Mouse (Mus musculus): ENCODE measurements around the gene Cdh22. TPM values are rescaled to one million over a fixed set of nuclear protein-coding genes. Genes with fewer than 3 reads are reported as not detected.
A peak's percentile ranks its signal among the peaks of the same experiment; 100 is the strongest.

The Cdh22 gene
- 9.0 and 10.5 TPM in 2 replicates for polyA plus RNA-seq (2014; fragmentation: Nextera tagmentation; extraction: Ambion mirVana)

GRCm38 (mm10) chr2:165234613-165235291 lies at the start of gene Cdh22:
TSS of gene Cdh22 (minus strand) at chr2:165234853.
- WGBS: under 1% methylated on average over 37 of the region's 60 CpGs
- Histone ChIP-seq H3K27ac (ENCODE audit: low read depth, low read length) (peak within 1 kb of the TSS; percentile 60), H3K4me3 (ENCODE audit: low read depth, low read length) (peak within 1 kb of the TSS; percentile 72), H3K4me1 (ENCODE audit: control insufficient read depth, insufficient read depth, low read length) (peaks cover 13% of the 10 kb centered on the region; the same call in 1 of the 2 replicates), H3K9ac (replicated peaks; ENCODE audit: low read depth, low read length) (peak within 1 kb of the TSS; percentile 72), H3K27me3 (ENCODE audit: control insufficient read depth, insufficient read depth, low read length) (peaks cover 40% of the 10 kb centered on the region), H3K9me3 (ENCODE audit: control insufficient read depth, low read length) (no peaks in the 10 kb centered on the region), H3K4me2 (ENCODE audit: low read depth, low read length) (peak within 1 kb of the TSS; percentile 94), H3K36me3 (ENCODE audit: control insufficient read depth, insufficient read depth, low read length) (no peaks in the 10 kb centered on the region)
- peak; percentile 84 for ATAC-seq (ENCODE audit: low read depth)

GRCm38 (mm10) chr2:165284377-165284776 lies 49.7 kb upstream of the Cdh22 start:
- no peaks in the 10 kb centered on the region for H3K27me3 ChIP-seq (ENCODE audit: control insufficient read depth, insufficient read depth, low read length)
- no peak overlapping the region for H3K4me3 ChIP-seq (ENCODE audit: low read depth, low read length)
- H3K9ac ChIP-seq (replicated peaks; ENCODE audit: low read depth, low read length): no peak overlapping the region
- no peak for ATAC-seq (ENCODE audit: low read depth)
- H3K36me3 ChIP-seq (ENCODE audit: control insufficient read depth, insufficient read depth, low read length): peaks cover 4% of the 10 kb centered on the region; the same call in 1 of the 2 replicates
- WGBS: 91% methylated on average over 7 of the region's 7 CpGs
- no peak overlapping the region for H3K4me2 ChIP-seq (ENCODE audit: low read depth, low read length)
- peaks cover 18% of the 10 kb centered on the region for H3K4me1 ChIP-seq (ENCODE audit: control insufficient read depth, insufficient read depth, low read length)
- no peaks in the 10 kb centered on the region for H3K9me3 ChIP-seq (ENCODE audit: control insufficient read depth, low read length)
- H3K27ac ChIP-seq (ENCODE audit: low read depth, low read length): no peak overlapping the region

GRCm38 (mm10) chr2:165283644-165284043 lies 49.0 kb upstream of the Cdh22 start:
- ATAC-seq (ENCODE audit: low read depth): no peak
- Histone ChIP-seq H3K4me3 (ENCODE audit: low read depth, low read length) (no peak overlapping the region), H3K4me1 (ENCODE audit: control insufficient read depth, insufficient read depth, low read length) (peaks cover 15% of the 10 kb centered on the region), H3K4me2 (ENCODE audit: low read depth, low read length) (no peak overlapping the region), H3K27me3 (ENCODE audit: control insufficient read depth, insufficient read depth, low read length) (no peaks in the 10 kb centered on the region), H3K9me3 (ENCODE audit: control insufficient read depth, low read length) (no peaks in the 10 kb centered on the region), H3K9ac (replicated peaks; ENCODE audit: low read depth, low read length) (no peak overlapping the region), H3K36me3 (ENCODE audit: control insufficient read depth, insufficient read depth, low read length) (peaks cover 4% of the 10 kb centered on the region; the same call in 1 of the 2 replicates), H3K27ac (ENCODE audit: low read depth, low read length) (no peak overlapping the region)
- WGBS: 94% methylated on average over 3 of the region's 3 CpGs

- ATAC-seq (ENCODE audit: low read depth): no peak
- no peak overlapping the region for H3K9ac ChIP-seq (replicated peaks; ENCODE audit: low read depth, low read length)
- H3K27me3 ChIP-seq (ENCODE audit: control insufficient read depth, insufficient read depth, low read length): no peaks in the 10 kb centered on the region
- H3K4me3 ChIP-seq (ENCODE audit: low read depth, low read length): no peak overlapping the region
- H3K4me2 ChIP-seq (ENCODE audit: low read depth, low read length): no peak overlapping the region
- H3K36me3 ChIP-seq (ENCODE audit: control insufficient read depth, insufficient read depth, low read length): peaks cover 11% of the 10 kb centered on the region
- 39% methylated on average over 4 of the region's 6 CpGs for WGBS
- H3K9me3 ChIP-seq (ENCODE audit: control insufficient read depth, low read length): no peaks in the 10 kb centered on the region
- peaks cover 3% of the 10 kb centered on the region for H3K4me1 ChIP-seq (ENCODE audit: control insufficient read depth, insufficient read depth, low read length)
- no peak overlapping the region for H3K27ac ChIP-seq (ENCODE audit: low read depth, low read length)
These were observed 47.2 kb upstream of the Cdh22 start for GRCm38 (mm10) chr2:165281779-165282311.

- no peaks in the 10 kb centered on the region for H3K27me3 ChIP-seq (ENCODE audit: control insufficient read depth, insufficient read depth, low read length)
- H3K36me3 ChIP-seq (ENCODE audit: control insufficient read depth, insufficient read depth, low read length): peaks cover 11% of the 10 kb centered on the region
- ATAC-seq (ENCODE audit: low read depth): no peak
- H3K9ac ChIP-seq (replicated peaks; ENCODE audit: low read depth, low read length): no peak overlapping the region
- no peaks in the 10 kb centered on the region for H3K9me3 ChIP-seq (ENCODE audit: control insufficient read depth, low read length)
- peaks cover 9% of the 10 kb centered on the region for H3K4me1 ChIP-seq (ENCODE audit: control insufficient read depth, insufficient read depth, low read length)
- H3K4me2 ChIP-seq (ENCODE audit: low read depth, low read length): no peak overlapping the region
- no peak overlapping the region for H3K27ac ChIP-seq (ENCODE audit: low read depth, low read length)
- H3K4me3 ChIP-seq (ENCODE audit: low read depth, low read length): no peak overlapping the region
- WGBS: 52% methylated on average over 10 of the region's 10 CpGs
These were observed 44.7 kb upstream of the Cdh22 start for GRCm38 (mm10) chr2:165279351-165279750.

GRCm38 (mm10) chr2:165277188-165277740 lies 42.6 kb upstream of the Cdh22 start:
- H3K4me1 ChIP-seq (ENCODE audit: control insufficient read depth, insufficient read depth, low read length): peaks cover 13% of the 10 kb centered on the region
- no peak overlapping the region for H3K4me2 ChIP-seq (ENCODE audit: low read depth, low read length)
- WGBS: 90% methylated on average over 5 of the region's 5 CpGs
- H3K27me3 ChIP-seq (ENCODE audit: control insufficient read depth, insufficient read depth, low read length): no peaks in the 10 kb centered on the region
- peaks cover 6% of the 10 kb centered on the region; the same call in 1 of the 2 replicates for H3K36me3 ChIP-seq (ENCODE audit: control insufficient read depth, insufficient read depth, low read length)
- ATAC-seq (ENCODE audit: low read depth): no peak
- H3K27ac ChIP-seq (ENCODE audit: low read depth, low read length): no peak overlapping the region
- H3K9me3 ChIP-seq (ENCODE audit: control insufficient read depth, low read length): no peaks in the 10 kb centered on the region
- no peak overlapping the region for H3K4me3 ChIP-seq (ENCODE audit: low read depth, low read length)
- H3K9ac ChIP-seq (replicated peaks; ENCODE audit: low read depth, low read length): no peak overlapping the region

- Histone ChIP-seq H3K36me3 (ENCODE audit: control insufficient read depth, insufficient read depth, low read length) (peaks cover 6% of the 10 kb centered on the region; the same call in 1 of the 2 replicates), H3K27me3 (ENCODE audit: control insufficient read depth, insufficient read depth, low read length) (no peaks in the 10 kb centered on the region), H3K4me2 (ENCODE audit: low read depth, low read length) (no peak overlapping the region), H3K4me1 (ENCODE audit: control insufficient read depth, insufficient read depth, low read length) (peaks cover 19% of the 10 kb centered on the region), H3K9me3 (ENCODE audit: control insufficient read depth, low read length) (no peaks in the 10 kb centered on the region), H3K9ac (replicated peaks; ENCODE audit: low read depth, low read length) (no peak overlapping the region), H3K4me3 (ENCODE audit: low read depth, low read length) (no peak overlapping the region), H3K27ac (ENCODE audit: low read depth, low read length) (no peak overlapping the region)
- ATAC-seq (ENCODE audit: low read depth): 0 out of 2 replicates have a peak, but pooled peaks have one; percentile 29
- WGBS: 18% methylated on average over 8 of the region's 8 CpGs
These were observed 41.2 kb upstream of the Cdh22 start for GRCm38 (mm10) chr2:165275824-165276223.

- Histone ChIP-seq H3K27me3 (ENCODE audit: control insufficient read depth, insufficient read depth, low read length) (no peaks in the 10 kb centered on the region), H3K4me1 (ENCODE audit: control insufficient read depth, insufficient read depth, low read length) (peaks cover 20% of the 10 kb centered on the region), H3K27ac (ENCODE audit: low read depth, low read length) (no peak overlapping the region), H3K36me3 (ENCODE audit: control insufficient read depth, insufficient read depth, low read length) (peaks cover 6% of the 10 kb centered on the region; the same call in 1 of the 2 replicates), H3K4me3 (ENCODE audit: low read depth, low read length) (no peak overlapping the region), H3K4me2 (ENCODE audit: low read depth, low read length) (no peak overlapping the region), H3K9me3 (ENCODE audit: control insufficient read depth, low read length) (no peaks in the 10 kb centered on the region), H3K9ac (replicated peaks; ENCODE audit: low read depth, low read length) (no peak overlapping the region)
- peak; percentile 42; the same call in 1 of the 2 replicates for ATAC-seq (ENCODE audit: low read depth)
- 29% methylated on average over 8 of the region's 8 CpGs for WGBS
These were observed 40.5 kb upstream of the Cdh22 start for GRCm38 (mm10) chr2:165275124-165275640.

GRCm38 (mm10) chr2:165273589-165273988 lies 38.9 kb upstream of the Cdh22 start:
- 18% methylated on average over 4 of the region's 4 CpGs for WGBS
- H3K9ac ChIP-seq (replicated peaks; ENCODE audit: low read depth, low read length): no peak overlapping the region
- H3K4me2 ChIP-seq (ENCODE audit: low read depth, low read length): no peak overlapping the region
- H3K4me3 ChIP-seq (ENCODE audit: low read depth, low read length): no peak overlapping the region
- peaks cover 20% of the 10 kb centered on the region for H3K4me1 ChIP-seq (ENCODE audit: control insufficient read depth, insufficient read depth, low read length)
- no peaks in the 10 kb centered on the region for H3K9me3 ChIP-seq (ENCODE audit: control insufficient read depth, low read length)
- no peak overlapping the region for H3K27ac ChIP-seq (ENCODE audit: low read depth, low read length)
- no peak for ATAC-seq (ENCODE audit: low read depth)
- H3K36me3 ChIP-seq (ENCODE audit: control insufficient read depth, insufficient read depth, low read length): peaks cover 6% of the 10 kb centered on the region; the same call in 1 of the 2 replicates
- no peaks in the 10 kb centered on the region for H3K27me3 ChIP-seq (ENCODE audit: control insufficient read depth, insufficient read depth, low read length)
